Mouse (Mus musculus) MN1 (cell line): ENCODE results near the gene Prss29.

Experiments
- DNase-seq: peaks from one replicate; pipeline ENCODE4 v3.0.0-alpha.2; 2016; ENCODE audit warnings: low spot score

Gene Prss29

DNA sequence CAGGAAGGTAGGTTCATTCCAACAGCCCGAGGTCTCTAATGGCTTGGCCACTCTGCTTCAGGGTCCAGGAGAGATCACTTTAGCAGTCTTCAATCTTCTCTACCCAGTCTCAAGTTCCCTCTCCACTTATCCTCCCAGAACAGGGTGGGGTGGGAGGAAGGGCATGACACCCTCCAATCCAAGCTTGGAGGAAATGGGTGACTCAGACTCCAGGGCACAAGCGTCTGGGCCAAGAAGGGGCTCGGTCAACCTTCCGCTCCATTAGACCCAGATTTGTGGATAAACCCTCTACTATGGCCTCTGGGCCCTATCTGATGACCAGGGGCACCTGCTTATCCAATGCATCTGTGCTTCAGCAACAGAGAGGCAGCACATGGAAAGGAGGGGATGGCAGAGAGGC, 27.0 kb downstream of the Prss29 start, which contains the start of gene Tpsab1:
Gene Tpsab1 (minus strand): TSS at position 101 of the 400 bp plus-strand sequence.
- DNase-seq, result no peak

DNA sequence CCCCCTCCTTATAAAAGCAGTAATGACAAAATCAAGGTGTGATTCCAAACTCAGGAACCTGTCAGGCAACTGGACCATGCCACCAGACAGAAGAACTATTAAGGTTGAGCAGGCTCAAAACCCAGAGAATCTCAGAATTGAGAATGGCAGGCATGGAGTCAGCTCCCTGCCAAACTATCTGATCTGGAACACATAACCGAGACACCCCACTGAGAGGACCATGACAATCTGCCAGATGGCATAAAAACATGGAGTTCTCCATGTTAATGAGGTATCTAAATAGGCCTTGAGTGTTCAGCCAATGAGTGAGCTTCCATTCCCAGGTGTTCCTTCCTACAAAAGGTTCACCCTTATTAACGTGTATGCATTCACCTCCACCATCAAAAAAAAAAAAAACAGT, 42.8 kb downstream of the Prss29 start:
- no peak for DNase-seq

DNA sequence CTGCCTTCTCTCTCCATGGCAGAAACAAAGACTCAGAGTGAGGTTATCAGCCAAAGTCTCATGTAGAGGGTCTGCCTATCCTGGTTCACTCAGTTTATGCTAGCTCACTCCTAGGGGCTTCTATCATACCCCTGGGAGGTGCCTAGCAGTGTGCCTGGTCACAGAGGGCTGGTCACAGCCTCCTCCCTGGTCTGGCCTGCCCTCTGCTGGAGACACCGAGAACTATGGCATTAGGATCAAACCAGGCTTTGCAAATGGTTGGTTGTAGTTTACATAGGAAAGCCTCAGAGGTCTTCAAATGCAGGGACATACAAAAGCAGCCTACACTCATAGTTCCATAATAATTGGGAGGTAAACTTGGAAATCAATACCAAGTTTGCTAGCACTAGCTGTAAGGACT, 45.3 kb downstream of the Prss29 start:
- DNase-seq, result peak; percentile 49

DNA sequence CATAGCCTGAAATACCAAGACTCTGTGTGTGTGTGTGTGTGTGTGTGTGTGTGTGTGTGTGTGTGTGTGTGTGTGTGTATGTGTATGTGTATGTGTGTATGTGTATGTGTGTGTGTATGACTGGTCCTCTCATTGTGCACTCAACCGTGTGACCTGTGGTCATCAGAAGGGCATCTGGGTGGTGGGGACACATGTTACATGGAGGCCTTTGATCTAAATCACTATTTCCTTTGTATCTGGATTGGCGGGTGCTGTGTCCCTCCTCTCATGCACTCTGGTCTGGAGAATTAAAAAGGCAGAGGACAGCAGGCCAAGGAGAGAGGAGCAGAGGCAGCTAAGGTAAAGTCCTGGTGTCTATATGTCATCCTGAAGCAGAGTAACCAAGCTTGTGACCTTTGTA, 47.6 kb downstream of the Prss29 start, which contains the start of gene Tpsb2:
Gene Tpsb2 (plus strand): TSS at position 301 of the 400 bp plus-strand sequence.
- DNase-seq, result no peak

DNA sequence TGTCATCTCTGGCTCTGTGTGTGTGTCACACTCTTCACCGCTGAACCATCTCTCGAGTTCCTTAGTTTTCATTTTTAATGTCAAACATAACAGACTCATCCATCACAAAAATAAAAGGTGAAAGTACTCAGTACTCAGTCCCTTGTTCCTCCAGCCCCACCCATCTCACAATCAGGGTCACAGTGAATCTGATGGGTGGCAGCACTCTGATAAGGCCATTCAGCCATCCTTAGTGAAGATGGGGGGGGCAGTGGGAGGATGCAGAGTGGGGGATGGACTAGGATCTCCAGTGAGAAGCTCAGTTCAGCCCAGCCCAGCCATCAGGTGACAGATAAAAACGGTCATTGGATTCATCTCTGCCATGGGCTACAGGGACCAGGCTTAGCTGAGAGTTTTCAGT, 50.5 kb downstream of the Prss29 start, which contains the start of gene Tpsg1:
Gene Tpsg1 (plus strand): TSS at position 301 of the 400 bp plus-strand sequence.
- no peak for DNase-seq
